Mouse (Mus musculus) kidney, adult 8-10 months (tissue): Measurements from ENCODE around the gene Ccr9.
"Not testable (repeated sequence)": the region's sequence is repeated elsewhere in the genome, so short reads cannot be mapped to it uniquely, and the experiment has no call there.

ENCODE experiments used
- DNase-seq, 2 experiments: peaks; one replicate each; pipeline ENCODE4 v3.0.0; 2022

Gene Ccr9

DNA sequence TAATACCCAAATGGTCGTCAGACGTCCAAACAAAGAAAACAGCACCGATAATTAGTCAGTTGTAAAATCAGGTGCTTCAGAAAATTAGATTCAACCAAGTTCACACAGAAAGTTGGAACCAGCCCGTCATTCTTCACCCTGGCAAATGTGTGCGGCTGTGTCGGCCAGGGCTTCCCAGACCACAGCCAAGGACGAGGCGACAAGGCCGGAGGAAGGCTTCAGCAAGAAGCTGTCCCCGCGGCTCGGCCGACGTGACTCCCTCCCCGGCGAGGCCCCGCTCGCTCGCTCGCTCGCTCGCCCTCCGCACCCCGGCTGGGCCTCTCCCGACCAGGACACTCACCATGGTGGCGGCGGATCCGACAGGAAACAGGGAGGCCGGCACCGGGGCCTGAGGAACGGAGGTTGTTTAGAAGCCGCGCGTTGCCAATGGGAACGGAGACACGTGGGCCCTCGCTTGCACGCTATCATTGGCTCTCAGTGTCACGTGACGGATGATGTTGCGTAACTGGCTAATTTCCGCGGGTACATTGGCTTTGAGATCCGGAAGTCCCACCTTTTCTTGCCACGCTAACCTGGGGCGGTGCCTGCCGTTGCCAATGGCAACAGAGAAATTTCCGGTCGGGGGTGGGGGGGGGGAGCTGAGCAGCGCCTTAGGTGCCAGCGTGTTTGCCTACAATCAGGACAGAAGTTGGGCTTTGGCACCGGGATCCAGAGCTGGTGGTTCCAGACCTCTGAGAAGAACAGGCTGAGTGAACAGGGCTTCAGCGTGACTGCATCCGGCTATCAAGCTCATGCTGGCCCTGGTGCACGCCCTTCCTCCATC, 39.2 kb downstream of the Ccr9 start, which contains the start of gene Lztfl1:
Gene Lztfl1 (minus strand): TSS at position 512 of the 823 bp plus-strand sequence.
- peak; percentile 97 for DNase-seq

DNA sequence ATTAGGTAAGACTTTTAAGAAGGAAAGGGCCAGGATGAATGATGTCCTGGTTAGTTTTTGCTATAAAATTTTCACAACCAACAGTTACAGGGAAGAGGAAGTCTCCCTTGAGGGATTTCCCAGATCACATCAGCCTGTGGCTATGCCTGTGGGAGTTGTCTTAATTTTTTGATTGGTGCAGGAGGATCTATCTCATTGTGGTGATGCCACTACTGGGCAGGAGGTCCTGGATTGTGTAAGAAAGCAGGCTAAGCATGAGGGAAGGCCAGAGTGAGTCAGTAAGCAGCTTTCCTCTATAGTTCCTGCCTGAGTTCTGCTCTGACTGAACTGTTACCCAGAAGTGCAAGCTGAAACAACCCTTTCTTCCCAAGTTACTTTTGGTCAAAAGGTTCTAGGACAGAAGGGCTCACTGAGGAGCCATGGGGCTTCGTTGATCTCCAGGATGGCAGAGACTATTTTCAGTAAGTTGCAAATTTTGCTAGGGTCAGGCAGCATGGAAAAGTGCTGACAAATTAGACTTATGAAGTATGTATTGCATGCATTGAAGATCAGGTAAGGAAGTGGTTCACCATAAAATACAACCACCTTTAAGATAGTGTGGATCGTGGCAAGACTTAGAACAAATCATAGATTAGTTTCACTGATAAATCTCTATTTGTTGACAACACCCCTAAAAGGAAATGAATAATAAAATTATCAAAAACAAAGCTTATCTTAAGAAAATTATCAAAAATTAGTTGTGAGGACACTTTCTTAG, 44.7 kb downstream of the Ccr9 start:
- no peak for DNase-seq

DNA sequence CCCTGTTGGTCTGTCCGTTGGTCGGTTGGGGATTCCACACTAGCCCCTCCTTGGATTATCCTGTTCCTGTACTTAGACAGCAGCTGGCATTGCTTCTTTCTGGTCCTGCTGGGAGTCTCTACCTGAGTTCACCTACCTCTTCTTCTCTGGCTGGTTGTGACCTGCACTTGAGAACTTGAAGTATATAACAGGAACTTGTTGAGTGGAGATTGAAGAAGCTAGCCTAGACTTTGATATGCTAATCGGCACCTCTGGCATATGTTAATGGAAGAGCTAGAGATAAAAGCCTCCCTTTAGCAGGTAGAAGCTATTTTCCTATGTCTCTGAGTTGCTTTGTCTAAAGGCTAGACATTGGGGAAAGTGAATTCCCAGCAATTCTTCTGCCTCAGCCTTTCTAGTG, 53.0 kb downstream of the Ccr9 start:
- no peak for DNase-seq

DNA sequence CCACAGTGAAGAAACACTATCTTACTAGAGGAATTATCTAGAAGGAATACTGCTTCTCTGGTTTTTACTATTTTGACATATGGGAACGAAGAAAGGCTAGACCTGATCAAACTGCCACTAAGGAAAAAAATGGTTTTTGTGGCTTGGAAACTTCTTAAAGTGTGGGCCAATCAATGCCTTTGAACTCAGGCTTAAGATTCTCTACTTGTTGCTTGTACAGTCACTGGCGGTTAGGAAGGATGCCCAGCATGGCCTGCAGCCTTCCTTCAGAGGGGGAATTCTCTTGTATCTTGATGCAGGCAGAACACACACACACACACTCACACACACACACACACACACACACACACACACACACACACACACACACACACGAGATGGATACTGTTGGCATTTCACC, 55.9 kb downstream of the Ccr9 start:
- DNase-seq, result no peak

DNA sequence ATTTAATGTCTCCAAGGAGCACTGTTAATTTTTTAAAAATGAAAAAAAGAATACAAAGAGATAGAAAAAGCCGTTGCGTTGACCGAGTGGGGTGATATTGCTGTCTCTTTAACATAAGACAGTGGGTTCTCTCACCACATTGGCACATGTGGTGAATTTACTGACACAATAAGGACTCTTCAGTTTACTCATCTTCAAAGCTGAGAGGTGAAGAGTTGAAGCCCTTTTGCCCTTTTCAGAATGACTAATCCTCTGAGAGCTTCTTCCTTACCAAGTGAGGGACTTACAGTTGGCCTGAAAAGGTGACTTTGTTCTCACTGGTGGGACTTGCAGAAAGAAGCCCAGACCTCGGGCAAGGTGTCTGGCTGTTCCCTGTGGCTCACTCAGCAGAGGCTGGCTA, 62.6 kb downstream of the Ccr9 start:
- DNase-seq, result no peak

DNA sequence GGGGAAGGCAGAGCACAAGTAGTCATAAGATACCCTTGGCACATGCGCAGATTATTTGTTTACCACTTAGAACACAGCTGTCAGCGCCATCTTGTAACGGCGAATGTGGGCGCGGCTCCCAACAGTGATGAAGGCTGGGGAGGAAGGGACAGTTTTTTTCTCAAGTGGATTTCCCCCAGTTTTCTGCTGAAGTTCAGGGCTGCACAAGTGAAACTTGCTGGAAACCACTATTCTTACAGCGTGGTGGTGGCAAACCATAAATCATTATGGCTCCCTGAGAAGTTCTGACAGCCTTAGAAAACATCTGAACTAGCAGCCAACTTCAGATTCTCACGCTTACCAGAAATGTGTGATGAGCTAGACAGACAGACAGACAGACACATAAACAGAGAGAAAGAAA, 71.4 kb downstream of the Ccr9 start:
- DNase-seq, result not testable (repeated sequence)

DNA sequence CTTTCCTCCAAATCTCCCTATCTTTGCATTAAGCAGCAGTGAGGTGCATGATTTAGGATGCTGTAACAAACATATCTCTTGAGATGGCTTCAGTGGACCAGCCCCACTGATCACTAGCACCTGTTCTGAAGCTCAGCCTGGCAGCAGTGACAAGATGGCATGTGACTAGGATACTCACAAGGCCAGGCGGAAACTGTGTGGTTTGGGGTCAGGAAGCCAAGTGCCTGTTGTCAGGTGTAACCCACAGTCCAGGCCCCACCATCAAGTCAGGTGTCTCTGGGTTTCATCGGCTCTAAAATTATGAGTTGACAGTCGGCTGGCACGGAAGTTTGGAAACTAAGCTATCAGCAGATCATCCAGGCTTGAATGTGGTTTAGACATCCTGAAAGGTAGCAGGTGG, 76.1 kb downstream of the Ccr9 start:
- DNase-seq, result no peak

DNA sequence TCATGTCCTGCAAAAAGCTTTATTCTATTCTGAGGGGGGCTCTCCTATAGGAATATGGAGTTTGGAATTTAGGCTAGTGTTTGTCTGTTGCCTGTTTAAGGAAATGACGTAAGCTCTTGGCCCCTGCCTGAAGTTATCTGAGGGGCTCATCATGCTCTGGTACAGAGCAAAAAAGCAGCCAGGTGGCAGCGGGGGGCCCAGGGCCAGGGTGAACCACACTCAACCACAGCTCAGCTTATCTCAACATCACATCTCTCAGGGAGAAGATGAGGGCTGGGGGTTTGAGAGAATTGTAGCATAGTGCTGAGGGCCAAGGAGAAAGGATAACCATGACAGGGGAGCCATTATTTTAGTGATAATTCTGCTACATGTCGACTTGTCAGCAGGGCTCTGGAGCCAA, 78.5 kb downstream of the Ccr9 start:
- no peak for DNase-seq

DNA sequence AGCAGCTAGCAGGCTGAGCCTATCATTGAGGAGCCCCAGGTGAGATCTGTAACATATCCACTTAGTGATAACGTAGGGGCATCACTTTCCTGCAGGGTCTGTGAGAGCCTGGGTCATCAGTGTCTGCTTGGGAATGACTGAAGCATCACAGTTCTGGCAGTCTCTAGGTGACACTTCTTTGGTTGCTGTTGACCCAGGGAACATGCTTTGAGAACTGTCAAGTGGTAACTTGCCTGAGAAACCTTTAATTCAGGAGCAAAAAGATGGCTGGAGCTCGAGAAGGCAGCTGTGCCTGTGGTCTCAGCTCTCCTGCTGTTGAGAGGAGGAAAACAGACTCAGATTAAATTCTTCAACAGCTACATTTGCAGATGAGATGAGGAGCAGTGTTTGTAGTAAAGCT, 79.1 kb downstream of the Ccr9 start:
- no peak for DNase-seq

- no peak for DNase-seq
Measured at GRCm38 (mm10) chr9:123758156-123758555, 79.9 kb downstream of the Ccr9 start.

GRCm38 (mm10) chr9:123758645-123759044, 80.4 kb downstream of the Ccr9 start:
- DNase-seq, result no peak

DNA sequence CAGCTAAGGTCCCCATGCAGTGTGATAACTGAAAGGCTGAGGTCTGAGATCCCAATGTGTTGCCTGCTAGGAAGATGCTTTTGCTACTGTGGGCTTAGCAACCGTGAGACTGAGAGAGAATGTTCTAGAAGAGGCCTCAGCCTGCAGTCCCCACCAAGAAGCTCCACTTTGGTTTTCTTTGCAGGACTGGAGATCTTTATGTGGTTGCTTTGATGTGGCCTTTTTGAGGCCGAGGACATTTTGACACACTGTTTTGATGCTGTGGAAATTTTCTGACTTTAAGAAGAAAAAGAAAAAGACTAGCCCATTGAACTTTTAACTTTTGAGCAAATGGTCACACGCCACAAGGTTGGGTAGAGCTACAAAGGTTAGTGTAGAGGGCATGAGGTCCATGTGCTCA, 82.6 kb downstream of the Ccr9 start:
- DNase-seq, result no peak

DNA sequence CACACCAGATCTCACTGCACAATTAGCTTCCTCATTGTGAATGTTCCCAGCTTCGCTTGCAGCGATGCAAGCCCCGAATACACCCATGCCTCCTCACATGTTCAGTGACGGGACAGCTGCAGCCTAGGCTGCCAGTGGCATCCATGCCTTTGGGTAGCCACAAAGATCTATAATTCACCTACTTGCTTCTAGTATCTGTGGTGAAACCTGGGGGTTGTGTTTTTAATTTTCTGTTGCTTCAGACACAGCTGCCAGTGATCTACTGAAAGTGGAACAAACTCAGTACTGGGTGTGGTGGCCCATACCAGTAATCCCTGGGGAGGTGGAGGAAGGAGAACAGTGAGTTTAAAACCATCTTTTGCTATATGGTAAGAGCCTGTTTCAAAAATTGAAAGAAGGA, 84.6 kb downstream of the Ccr9 start:
- no peak for DNase-seq

DNA sequence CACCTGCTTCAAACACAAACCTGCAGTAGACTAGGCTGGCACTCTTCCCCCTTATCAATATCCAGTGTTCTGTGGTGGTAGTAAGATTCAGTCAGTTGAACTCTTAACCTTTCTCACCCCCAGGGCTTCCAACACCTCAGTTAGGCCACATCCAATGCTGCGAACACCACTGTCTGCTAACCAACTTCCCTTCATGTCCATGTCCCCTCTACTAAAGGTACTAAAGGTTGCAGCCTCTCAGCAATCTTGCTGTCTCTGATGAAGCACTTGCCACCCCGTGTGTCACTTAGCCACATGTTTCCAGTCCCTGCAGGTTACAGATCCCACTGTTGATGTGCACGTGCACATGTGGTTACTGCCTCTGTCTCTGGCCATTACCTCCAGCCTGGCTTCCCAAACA, 85.5 kb downstream of the Ccr9 start:
- DNase-seq, result no peak

GRCm38 (mm10) chr9:123766996-123767395, 88.8 kb downstream of the Ccr9 start:
- DNase-seq, result no peak

DNA sequence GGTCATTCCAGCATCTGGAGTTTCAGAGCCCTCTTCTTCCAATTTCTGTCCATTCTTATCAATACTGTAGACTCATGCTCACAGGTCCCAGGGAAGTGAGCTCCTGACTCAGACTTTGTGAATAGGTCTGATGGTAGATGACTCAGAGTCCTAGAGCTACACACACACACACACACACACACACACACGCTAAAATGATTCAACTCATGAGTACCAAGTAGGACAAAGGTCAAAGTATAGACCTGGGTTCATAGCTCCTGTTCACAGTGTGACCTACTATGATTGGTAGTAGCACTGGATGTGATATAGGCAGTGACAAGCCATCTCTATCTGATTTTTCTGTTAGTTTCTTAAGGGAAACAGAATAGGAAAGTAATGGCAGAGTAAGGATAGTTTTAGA, 90.2 kb downstream of the Ccr9 start:
- DNase-seq, result no peak

- DNase-seq, result no peak
Measured at GRCm38 (mm10) chr9:123769532-123769931, 91.3 kb downstream of the Ccr9 start.

DNA sequence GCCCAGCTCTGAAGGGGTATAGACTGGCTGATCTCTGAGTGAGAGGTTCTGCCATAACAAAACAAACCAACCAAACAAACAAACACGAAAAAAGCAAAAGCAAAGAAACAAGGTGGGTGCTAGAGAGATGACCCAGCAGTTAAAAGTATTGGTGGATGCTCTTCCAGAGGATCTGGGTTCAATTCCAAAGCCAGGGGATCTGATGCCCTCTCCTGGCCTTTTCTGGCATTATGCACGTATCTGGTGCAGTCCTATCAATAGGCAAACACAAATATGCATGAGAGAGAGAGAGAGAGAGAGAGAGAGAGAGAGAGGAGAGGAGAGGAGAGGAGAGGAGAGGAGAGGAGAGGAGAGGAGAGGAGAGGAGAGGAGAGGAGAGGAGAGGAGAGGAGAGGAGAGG, 95.1 kb downstream of the Ccr9 start:
- DNase-seq, result peak in 1 of 2 experiments; percentile 17

GRCm38 (mm10) chr9:123788855-123789529, 110.8 kb downstream of the Ccr9 start:
- no peak for DNase-seq

GRCm38 (mm10) chr9:123796174-123796573, 117.9 kb downstream of the Ccr9 start:
- DNase-seq, result peak; percentile 30 to 47

DNA sequence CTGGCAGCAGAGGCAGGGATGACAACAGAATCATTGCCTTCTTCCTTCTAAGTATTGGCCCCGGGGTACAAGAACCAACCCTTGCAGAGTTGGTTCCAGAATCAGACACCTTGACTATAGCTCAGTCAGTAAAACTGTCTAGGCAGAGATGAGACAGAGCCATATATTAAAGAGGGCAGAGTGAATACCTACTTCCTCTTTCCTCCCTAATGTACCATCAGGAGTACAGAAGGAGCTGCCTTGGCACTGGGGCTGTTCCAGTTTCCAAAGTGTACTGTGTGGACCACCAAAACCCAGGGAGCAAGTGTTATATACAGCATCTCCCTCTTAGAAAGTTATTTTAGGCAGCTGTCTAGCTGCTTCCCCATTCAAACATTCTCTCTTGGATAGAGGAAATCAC, 123.3 kb downstream of the Ccr9 start:
- DNase-seq, result no peak

DNA sequence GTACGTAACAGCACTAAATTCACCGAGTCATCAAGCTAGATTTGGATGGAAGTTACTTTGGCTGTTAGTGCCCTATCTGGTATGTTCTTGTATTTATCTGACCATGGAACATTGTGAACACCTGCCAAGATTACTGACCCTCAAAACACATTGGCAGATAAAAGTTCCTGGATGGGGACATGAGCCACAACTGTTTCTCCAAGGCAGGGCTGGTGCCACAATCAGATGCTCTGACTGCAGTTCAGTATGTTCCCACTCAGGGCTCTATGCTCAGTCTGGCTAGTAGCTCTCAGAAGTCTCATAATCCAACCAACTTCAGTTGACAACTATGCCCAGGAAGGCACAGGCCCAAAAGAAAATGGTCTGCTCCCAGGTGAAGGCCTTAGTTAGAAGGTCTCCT, 124.2 kb downstream of the Ccr9 start:
- DNase-seq, result no peak

- no peak for DNase-seq
Measured at GRCm38 (mm10) chr9:123802896-123803295, 124.7 kb downstream of the Ccr9 start.

GRCm38 (mm10) chr9:123805241-123805640, 127.0 kb downstream of the Ccr9 start:
- no peak for DNase-seq
